Mouse (Mus musculus): Measurements from ENCODE around the gene Ppp2r3a. TPM values are rescaled to one million over a fixed set of nuclear protein-coding genes. Genes with fewer than 3 reads are reported as not detected.

The Ppp2r3a gene
- polyA plus RNA-seq (2012; rRNA removed): 18.9 and 23.8 TPM in 2 replicates

DNA sequence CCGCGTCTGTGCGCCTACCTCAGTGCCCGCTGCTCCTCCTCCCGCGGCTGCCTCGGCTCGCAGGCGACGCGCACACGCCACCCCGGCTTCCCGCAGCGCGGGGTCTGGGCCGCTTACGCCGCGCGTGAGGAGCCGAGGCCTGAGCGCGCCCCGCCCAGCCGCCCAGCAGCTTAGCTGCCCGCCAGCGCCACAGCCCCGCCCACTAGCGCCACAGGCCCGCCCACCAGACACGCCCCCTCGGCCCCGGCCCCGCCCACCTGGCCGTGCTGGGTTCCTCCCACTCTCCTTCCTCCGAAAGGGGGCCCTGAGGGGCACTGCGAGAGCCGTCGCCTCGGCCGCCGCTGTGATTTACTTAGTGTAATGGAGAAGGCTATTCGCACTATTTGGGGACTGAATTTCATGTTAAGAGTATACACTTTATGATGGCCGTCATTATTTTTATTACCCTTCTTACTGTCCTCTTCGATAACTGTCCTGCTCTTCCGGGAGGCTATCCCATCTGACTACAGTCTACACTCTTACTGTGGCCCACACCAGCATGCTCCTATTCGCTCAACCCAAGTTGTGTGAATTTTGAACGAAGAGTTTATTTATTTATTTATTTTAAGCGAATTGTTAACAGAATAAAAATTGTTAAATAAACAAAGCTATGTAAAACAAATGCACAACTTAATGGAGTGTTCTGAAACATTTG lies at the start of gene Ppp2r3a:
Gene Ppp2r3a (minus strand): TSS at position 152 of the 694 bp plus-strand sequence.
- DNase-seq (ENCODE audit: low spot score): peak; percentile 99

DNA sequence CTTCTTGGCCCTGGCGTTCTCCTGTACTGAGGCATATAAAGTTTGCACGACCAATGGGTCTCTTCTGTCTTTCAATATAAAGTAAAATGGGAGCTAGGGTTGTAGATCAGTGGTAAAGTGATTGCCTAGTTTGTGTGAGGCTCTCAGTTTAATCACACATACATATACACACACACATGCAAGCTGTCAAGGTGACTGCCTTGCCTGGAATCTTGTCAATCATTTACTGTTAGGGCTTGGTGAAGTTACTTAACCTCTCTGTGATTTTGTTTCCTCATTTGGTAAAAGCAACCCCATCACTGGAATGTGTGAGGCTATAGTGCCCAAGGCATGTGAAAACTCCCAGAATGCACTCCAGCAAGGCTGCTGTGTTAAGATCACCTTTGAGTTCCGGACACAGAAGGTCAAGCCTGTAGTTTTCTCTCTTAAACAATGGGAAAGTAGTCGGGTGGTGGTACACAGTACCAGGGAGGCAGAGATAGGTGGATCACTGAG lies 48.9 kb upstream of the Ppp2r3a start:
- no peak for DNase-seq (ENCODE audit: low spot score)

DNA sequence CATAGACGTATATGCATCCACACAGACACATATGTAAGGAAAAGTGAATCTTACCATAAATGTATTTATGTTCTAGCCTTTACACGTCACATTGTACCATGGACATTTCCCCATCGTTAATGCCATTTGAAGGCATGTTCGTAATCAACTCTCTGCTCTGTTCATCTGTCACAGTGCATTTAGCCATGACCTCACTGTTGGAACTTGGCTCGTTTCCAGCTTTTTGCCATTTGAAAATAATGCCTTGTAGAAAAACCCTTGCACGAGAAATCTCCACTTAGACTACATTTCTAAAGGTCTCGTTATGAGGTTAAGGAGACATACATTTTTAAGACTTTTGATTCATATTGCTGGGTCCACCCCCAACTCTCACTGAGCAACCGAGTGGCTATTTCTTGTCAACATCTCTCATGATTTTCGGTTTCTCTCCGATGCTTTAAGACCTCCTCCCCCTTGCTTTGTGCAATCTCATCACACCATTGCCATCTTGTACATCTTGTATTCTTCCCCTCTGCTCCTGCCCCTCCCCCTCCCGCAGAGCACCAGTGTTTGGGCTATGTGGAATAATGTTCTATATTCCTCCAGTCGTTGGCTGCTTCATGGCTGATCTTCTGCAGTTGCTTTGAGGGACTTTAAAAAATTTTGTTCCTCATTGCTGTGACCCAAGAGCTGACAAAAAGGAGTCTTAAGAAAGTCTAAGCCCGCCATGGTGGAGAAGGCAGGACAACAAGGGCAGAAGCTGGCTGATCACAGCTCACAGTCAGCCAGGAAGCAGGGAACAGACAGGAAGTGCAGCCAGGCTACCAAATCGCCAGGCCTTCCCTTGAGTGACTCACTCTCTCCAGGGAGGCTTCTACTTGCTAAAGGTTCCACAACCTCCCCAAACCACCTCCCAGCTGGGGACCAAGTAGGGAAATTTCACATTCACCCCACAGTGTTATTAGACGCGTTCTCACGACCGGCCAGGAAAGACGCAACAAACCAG lies 40.4 kb upstream of the Ppp2r3a start:
- no peak for DNase-seq (ENCODE audit: low spot score)

DNA sequence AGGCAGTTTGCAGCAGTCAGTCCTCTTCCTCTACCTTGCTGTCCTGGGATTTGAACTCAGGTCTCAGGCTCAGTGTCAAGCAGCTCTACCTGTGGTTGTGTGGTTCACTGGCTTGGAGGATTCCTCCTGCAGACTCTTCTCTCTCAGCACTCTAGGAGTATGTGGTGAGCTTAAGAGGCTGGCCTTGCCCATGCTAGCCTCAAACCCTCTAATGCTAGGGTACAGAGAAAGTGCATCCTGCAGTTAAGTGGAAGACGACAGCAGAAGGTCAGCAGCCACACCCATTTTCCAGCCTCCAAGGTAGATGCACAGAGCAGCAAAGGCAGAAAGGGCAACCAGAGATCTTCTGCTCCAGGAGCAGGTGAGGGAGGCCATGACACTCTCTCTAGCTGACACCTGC lies 39.3 kb upstream of the Ppp2r3a start:
- no peak for DNase-seq (ENCODE audit: low spot score)

DNA sequence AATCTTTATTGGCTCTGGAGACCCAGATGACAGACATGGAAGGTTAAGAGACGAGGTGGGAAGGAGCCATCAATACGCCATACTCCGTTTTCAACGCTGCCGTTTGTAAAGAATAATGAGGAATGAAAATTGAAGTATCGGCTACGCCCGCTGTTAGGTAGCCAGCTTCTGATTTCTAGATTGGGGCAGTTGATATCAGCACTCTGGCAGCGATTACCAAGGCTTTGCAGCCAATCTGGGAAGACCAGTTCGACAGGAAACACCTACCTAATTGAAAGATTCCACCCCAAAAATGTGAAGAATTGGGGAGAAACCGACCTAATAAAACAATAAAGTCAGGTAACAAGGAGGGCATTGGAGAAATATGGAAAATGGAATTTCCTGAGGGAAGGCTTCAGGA lies 38.2 kb upstream of the Ppp2r3a start:
- no peak for DNase-seq (ENCODE audit: low spot score)

DNA sequence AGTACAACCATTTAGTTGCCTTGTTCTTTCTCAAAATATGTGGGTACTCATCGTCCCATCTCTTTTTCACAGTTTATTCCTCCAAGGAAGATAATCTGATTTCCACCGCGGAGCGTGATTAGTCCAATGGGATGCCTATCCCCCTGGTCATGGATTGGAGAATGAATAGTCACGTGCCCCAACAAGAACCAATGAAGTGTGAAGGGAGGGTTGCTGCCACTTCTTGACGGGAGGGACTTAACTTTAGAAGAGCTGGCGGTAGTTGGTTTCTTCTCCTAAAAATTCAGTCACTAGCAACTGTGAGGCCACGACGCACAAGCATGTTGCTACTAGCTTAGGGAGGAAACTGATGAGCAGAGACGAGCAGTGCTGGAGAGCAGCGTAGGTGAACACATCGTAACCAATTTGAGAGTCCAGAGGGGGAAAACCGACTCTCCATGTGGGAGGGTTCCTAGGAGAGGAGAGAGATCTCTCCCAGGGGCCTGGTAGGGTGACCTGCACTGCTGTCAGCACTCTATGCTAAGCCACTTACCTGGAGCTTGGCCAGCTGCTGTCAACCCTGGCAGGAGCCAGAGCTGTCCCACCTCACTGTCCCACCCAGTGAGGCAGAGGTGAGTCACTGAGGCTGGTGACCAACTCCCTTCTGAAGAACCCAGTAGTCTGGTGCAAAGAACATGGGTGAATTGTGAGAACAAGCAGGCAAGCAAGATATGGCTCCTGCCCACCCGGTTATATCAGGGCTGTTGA lies 37.5 kb upstream of the Ppp2r3a start:
- no peak for DNase-seq (ENCODE audit: low spot score)

DNA sequence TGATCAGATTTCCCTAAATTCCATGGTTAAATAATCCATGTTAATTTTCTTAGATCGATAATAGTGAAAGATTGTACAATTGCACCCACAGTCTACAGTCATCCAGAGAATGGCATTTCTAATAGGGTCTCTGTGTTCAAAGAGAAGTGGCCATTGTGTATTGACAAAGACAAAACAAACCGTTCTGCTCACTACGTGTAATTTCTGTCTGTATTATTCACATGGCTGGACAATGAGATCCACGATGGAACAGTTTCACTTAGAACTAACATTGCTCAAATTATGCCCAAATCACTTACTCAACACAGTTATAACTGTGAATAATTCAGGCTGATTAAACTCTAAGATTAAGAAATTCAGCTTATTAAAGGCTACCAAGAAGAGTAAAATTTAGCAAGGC lies 35.2 kb upstream of the Ppp2r3a start:
- no peak for DNase-seq (ENCODE audit: low spot score)

DNA sequence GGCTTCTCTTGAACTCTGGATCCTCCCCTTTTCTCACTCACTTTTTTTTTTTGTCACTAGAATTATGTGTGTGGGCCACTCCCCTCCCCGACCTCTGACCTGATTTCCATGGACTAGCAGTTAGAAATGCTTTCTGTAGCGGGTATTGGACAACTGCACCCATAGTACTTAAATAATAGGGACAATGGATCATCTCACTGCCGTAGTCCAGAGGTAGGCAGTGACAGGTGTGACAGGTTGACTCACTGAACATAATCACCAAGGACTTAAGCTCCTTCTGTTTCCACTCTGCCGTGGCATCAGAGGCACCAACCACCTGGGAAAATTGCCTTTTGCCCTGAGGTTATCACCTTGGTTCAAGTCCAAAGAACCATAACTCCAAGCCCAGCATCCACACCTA lies 32.5 kb upstream of the Ppp2r3a start:
- DNase-seq (ENCODE audit: low spot score): no peak

DNA sequence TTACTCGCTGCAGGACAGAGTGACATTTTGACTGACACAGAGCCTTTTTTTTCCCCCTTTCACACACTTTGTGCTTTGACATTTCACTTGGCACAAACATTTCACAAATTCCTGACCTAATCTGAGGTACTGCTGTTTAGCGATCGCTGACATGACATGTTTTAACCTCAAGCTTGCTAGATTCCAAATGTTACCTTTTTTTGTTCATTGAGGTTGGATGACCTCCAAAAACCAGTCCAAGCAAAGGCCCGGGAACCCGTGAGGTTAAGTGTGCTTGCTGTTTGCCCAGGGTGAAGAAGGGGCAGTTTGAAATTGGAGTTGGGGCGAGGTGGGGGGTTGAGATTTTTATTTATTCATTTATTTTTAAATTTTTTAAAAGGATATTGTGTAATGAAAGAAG lies 31.1 kb upstream of the Ppp2r3a start:
- DNase-seq (ENCODE audit: low spot score): no peak

DNA sequence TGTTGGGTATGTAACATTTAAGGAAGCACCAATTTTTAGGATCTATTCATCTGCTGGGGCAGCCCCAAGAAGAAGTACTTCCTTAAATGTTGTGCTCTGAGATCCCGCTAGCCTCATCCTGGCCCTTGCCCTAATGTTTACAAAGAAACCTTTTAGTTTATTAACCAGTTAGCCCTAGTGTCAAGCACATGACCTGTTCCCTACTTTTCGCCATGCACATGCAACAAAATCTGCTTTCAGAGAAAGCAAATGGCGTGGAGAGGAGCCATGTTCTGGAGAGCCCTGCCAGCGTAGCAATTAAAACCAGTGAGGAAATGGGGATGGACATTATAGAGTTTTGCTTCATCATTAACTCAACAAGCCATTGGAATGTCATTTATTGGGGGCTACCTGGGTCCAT lies 30.3 kb upstream of the Ppp2r3a start:
- no peak for DNase-seq (ENCODE audit: low spot score)

DNA sequence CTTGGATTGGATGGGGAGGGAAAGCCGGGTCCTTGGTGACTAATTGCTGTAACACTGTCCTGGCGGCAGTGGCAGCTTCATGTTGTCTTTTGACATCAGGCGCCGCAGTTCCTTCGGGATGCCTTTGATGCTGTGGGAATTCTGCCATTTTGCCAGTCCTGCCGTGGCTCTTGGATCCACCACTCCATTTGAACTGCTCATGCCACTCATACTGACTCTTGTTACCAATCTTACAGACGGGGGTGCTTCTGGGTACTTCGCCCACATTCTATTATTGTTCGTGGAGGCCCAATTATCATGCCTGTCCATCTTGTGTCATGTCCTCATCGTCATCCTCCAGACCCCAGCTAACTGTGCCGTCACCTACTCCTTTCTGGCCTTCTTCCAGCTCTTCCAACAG lies 29.7 kb upstream of the Ppp2r3a start:
- DNase-seq (ENCODE audit: low spot score): no peak

DNA sequence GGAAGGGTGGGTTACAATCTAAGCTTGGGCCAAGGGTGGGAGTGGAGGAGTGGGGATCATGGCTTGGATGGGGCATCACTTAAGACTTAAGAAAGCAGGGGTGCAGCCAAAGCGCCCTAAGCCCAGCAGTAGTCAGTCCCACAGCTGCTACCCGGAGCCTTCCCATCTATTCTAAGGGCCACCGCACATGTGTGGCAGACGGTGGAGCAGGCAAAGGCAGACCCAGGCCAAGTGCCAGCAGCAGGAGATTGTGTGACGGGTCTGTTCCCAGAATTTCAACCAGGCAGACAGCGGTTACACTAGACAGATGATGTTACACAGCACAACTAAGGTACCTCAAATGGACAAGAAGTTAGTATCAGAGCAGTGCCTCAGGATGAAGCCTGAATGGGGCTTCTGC lies 29.3 kb upstream of the Ppp2r3a start:
- DNase-seq (ENCODE audit: low spot score): no peak

DNA sequence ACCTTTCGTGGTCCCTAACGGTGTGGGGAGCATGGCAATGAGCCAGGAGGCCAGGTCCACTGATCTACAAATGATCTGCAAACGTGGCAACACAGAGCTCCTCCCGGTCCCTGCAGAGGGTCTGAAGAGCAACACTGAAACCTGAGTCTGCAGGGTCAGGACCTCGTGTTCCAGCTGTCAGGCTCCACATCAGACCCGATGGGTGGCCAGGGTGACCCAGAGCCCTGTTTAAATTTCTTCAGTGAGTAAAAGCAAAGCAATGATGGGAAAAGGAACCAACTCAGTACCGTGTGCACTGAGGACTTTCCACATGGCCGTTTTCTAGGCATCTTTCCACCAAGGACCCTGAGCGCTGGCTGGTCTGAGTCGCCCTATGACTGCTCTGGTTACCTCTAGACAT lies 28.6 kb upstream of the Ppp2r3a start:
- DNase-seq (ENCODE audit: low spot score): no peak

DNA sequence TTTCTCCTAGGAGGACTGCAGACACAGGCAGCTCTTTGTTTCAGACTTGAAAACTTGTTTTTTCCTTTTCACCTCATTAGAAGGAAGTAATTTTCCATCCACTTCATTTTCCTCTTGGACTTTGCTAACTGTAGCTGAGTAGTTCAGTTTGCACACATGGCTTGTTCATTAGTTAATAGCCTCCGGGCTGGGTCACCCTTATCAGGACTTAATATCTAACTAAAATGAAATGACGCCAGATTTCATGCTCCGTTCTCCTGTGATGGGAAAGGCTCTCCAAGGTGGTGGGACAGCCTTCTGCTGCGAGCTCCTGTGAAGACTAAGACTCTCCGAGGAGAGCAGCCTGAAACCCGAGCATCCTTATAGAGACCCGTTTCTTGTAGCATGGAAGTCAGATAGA lies 21.1 kb upstream of the Ppp2r3a start:
- no peak for DNase-seq (ENCODE audit: low spot score)

DNA sequence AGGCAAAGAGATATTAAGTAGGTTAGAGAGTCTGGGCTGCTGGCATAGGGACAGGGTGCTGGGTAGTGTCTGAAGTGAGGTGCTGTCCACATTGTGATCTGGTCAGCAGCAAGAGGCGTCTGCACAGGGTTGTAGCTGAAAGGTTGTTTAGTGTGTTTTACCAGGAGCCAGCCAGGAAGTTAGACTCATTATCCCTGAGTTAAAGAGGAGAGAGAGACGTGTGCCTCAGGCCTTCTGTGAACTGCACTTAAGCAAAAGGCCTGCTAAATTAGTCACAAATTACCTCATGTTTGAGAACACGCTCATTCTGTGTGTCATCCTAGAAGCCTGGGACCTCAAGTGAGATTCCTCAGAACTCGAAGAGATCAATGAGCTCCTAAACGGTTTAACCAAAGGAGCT lies 18.4 kb upstream of the Ppp2r3a start:
- no peak for DNase-seq (ENCODE audit: low spot score)

DNA sequence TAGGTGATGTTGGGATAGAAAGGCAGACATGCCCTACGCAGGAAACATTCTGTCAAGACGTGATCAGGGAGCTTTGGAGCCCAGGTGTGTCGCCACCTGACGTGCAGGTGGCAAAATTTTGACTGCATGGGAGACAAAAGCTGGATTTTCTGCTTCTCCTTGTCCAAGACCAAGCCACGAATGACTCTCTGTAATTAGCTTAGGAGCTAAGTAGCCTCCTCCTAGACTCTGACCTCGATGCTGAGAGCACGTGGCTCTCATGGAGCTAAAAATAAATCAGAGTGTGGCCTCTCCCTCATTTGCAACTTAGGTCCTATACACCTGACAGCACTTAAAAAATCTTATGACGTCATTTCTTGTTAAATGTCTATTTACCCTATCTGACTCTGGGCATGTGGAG lies 14.4 kb upstream of the Ppp2r3a start:
- no peak for DNase-seq (ENCODE audit: low spot score)

DNA sequence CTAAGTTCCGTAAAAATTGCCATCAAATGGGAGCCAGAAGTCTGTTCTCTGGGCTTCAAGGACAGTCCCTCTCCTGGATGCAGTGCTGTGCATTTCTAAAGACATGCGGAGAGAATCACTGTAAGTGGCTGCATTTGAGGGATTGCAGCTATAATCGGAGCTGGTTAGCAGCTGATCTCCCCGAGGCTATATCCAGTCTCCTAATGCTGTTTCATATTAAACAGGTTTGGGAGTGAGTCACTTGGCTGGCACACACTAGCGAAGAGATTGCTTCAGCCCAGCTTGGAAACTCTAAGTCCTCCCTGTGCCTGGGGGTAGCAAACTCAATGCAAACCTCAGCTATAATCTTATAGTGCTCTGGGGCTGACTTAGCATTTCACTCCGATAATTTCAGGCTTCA lies 14.0 kb upstream of the Ppp2r3a start:
- no peak for DNase-seq (ENCODE audit: low spot score)

DNA sequence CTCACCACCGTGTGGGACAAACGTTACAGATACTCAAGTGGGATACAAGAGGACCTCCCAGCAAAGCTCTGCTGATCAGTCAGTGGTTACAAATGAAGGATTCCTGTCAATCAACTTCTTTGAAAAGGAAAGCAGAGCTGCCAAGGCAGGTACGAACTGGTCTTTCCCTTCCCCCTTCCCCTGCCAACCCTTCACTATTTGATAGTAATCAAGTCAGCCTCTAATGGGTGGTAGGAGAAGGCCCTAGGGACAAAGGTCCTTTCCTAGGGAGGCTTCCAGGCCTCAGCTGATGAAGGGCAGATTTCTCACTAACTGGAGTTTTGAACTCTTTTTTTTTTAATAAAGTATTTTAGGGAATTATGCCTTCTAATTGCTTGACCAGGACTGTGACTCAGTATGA lies 11.2 kb upstream of the Ppp2r3a start:
- no peak for DNase-seq (ENCODE audit: low spot score)

DNA sequence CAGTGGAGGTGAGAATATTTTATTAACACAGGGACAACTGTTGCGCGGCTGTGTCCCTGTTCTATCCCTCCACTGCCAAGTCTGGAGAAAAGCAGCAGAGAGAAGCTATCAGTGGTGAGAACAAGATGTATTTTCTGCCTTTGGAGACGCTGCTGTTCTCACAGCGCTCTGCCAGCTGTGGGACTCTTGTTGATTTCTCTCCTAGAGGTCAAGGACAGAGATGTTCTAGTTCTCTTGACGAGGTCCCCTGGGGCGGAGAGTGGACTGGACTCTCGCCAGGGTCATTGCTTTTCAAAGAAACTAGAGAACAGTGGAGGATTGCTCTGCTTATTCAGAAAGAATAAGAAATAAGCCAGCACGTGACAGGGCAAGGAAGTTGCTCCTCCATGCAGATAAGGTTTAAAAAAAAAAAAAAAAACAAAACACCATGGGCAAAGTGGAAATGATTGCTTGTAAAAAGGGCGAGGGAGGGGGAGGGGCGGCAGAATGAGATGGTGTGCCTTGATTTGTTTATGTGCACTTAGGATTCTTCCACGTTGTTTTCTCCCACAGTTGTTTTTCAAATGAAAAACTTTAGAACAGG lies 10.5 kb upstream of the Ppp2r3a start:
- no peak for DNase-seq (ENCODE audit: low spot score)

DNA sequence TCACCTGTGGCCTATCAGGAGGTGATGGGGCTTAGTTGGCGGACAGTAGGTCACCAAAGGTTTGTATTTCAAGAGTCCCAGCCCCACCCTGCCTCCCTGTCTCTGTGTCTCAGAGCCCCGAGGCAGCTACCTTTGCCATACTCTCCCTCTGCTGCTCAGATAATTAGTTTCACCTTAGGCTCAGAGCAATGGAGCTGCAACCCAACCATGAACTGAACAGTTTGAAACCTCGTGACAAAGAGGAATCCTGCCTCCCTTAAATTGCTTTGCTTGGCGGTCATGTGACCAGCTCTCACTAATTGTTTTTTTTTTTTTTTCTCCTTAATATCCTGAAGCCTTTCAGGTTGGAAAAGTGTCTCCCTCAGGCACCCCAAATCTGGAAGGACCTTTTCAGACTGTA lies 9.8 kb upstream of the Ppp2r3a start:
- DNase-seq (ENCODE audit: low spot score): no peak

DNA sequence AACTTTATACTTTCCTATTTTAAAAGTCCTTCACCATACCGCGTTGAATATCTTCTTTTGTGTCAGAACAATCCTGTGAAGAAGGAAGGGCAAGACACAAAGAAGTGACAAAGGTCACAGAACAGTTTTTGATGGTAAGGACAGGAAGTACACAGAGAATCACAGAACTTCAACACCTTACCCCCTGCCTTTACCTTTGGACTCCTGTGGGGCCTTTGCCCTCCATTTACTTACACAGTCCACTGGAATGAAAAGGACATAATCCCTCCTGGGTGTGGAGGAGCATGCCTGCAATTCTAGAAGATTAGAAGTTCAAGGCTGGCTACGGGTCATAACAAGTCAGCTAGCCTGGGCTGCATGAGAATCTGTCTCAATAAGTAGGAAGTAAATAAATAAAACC lies 1.5 kb upstream of the Ppp2r3a start:
- no peak for DNase-seq (ENCODE audit: low spot score)

DNA sequence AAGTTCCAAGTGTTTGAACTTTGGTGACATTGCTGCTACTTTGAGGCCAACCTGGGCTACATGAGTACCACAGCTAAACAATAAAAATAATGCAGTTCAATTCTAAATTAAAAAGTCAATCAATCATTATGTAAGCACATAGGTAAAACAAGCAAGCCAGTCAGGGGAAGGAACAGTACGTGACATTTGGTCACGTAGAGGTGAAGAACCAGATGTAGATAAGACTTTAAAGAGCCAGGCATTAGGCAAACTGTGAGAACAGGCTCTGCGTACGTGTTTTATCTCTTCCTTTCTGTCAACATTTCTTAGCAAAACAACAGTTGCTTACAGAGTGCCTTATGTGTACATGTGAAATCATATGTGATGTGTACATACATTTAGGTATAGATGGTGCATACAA lies 946 bp upstream of the Ppp2r3a start:
- no peak for DNase-seq (ENCODE audit: low spot score)

All from urinary bladder, adult 2 months (tissue).